Mouse (Mus musculus): ENCODE results near the gene Speer3. TPM values are rescaled to one million over a fixed set of nuclear protein-coding genes. Genes with fewer than 3 reads are reported as not detected.
"Not testable (repeated sequence)": the region's sequence is repeated elsewhere in the genome, so short reads cannot be mapped to it uniquely, and the experiment has no call there.

The Speer3 gene
- not detected in 2 replicates for polyA plus RNA-seq (2012; rRNA removed)

DNA sequence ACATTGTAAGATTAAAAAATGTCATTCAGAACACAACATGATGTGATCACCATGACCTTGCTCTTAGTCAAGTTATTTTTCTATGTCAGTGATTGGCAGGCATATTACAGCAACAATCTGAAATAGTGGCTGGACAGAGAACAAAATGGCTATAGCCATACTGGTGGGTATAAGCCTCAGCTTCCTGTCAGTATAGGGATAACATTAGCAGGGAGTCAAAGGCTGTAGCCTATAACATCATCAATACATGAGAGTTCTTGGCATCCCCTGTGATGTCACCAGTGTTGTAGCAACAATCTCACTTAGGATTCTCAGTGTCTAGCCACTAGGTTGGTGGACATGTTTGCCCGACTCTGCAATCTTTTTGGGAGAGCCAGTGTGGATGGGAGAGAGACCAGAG, at the start of gene Speer3:
Gene Speer3, plus strand, starts transcription at position 301 of the 400 bp plus-strand sequence.
- no peak for DNase-seq (ENCODE audit: low read depth)

DNA sequence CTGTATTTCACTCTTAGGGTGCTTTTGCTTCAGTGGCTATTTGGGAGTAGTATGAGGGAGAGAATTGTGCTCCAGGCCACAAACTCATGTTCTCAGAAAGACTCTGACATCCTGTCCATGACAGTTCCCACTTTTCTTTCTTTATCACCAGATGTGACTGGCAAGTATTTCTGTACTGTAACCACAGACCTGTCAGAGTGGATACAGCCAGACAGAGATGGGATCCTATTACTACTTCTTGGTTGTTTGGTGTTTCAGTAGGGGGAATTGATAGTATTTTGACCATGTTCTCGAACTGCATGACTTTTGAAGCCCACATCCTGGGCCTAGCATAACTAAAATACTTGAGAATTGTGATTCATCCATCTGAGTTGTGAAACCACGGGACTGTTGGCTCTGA, 19.1 kb downstream of the Speer3 start:
- DNase-seq (ENCODE audit: low read depth): not testable (repeated sequence)

DNA sequence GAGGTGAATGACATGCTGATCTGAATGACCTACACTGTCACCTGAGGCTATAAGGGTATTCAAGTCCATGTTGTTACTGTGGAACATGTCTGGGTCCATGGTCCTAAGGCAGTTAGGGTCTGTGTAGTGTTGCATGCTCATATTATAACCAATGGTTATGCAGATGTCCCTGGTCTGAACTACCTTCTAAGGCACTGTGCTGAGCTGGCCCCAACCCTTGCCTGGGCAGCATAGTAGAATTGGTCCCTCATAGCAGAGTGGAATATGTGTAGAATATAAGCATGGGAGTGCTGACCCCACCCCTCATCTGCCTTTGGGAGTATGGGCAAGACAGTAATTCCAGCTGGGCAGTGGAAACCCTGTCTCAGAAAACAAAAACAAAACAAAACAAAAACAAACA, 33.7 kb downstream of the Speer3 start:
- no peak for DNase-seq (ENCODE audit: low read depth)

DNA sequence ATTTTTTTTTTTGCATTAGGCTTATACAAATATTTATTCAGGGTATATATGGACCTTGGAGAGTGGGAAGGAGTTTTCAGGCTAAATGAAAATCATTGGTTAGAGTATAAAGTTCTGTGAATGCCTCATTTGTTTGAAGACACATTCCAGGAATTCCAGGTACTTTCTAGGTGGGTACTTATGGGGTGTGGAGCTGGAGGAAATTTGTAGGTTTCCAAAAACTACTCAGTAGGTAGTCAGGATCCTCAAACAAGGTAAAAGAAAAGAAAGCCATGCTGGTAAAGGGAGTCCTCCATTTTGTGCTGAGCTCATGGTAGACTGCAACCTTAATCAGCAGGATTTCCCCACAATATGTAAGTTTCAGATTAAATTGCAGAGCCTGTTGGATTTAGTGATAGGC, 35.3 kb downstream of the Speer3 start:
- no peak for DNase-seq (ENCODE audit: low read depth)

DNA sequence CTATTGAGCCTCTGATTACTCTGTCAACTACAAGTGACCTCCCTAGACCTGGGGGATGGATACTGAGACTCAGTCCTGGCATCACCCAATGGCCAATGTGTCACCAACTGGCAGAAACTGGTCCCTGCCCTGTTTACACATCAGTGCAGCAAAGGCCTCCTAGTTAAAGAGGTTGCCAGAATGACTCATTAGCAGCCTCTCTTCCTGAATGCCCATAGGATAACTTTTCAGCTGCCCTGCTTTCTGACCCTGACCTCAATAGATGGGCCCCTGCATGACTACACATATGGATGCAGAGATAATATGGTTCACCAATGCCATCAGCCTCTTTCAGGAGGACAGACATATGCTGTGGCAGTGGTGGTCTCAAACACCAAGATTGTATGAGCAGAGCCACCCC, 52.9 kb downstream of the Speer3 start:
- DNase-seq (ENCODE audit: low read depth): no peak

Other genes starting within 250 kb of the Speer3 start
- gene Sema3e, start 233.7 kb downstream of the Speer3 start, polyA plus RNA-seq (2012; rRNA removed): 0.19 and 0.24 TPM in 2 replicates